Mouse (Mus musculus) fibroblast of lung, adult 2 months (primary cell): ENCODE results near the gene Srrm3.

ENCODE experiments used
- DNase-seq: peaks from one replicate; pipeline ENCODE4 v3.0.0-alpha.2; 2011; ENCODE audit warnings: low read depth

Gene Srrm3

GRCm38 (mm10) chr5:135806555-135807262 is at the start of gene Srrm3:
Gene Srrm3 (plus strand): TSS chr5:135806890.
- peak; percentile 63 for DNase-seq

GRCm38 (mm10) chr5:135761881-135762280 is 44.8 kb upstream of the Srrm3 start:
- no peak for DNase-seq

GRCm38 (mm10) chr5:135763526-135763925 is 43.2 kb upstream of the Srrm3 start:
- no peak for DNase-seq

GRCm38 (mm10) chr5:135764971-135765370 is 41.7 kb upstream of the Srrm3 start:
- no peak for DNase-seq

- no peak for DNase-seq
Observed at GRCm38 (mm10) chr5:135772519-135772918, 34.2 kb upstream of the Srrm3 start.

GRCm38 (mm10) chr5:135776546-135776945 is 30.1 kb upstream of the Srrm3 start:
- no peak for DNase-seq

GRCm38 (mm10) chr5:135777796-135778470 is 28.8 kb upstream of the Srrm3 start, which contains the start of gene Styxl1:
Gene Styxl1 (minus strand): TSS chr5:135778385.
- DNase-seq: no peak

- DNase-seq: peak; percentile 99
Observed at GRCm38 (mm10) chr5:135778471-135779445, 27.9 kb upstream of the Srrm3 start, which contains the start of gene Mdh2. Gene Mdh2 (plus strand): TSS chr5:135778480.

- no peak for DNase-seq
Observed at GRCm38 (mm10) chr5:135780331-135780730, 26.4 kb upstream of the Srrm3 start.

- DNase-seq: no peak
Observed at GRCm38 (mm10) chr5:135782901-135783300, 23.8 kb upstream of the Srrm3 start.

- DNase-seq: peak; percentile 42
Observed at GRCm38 (mm10) chr5:135793996-135794858, 12.5 kb upstream of the Srrm3 start.

- DNase-seq: no peak
Observed at GRCm38 (mm10) chr5:135794859-135795181, 11.9 kb upstream of the Srrm3 start.

- no peak for DNase-seq
Observed at GRCm38 (mm10) chr5:135799746-135800145, 6.9 kb upstream of the Srrm3 start.

GRCm38 (mm10) chr5:135800927-135801326 is 5.8 kb upstream of the Srrm3 start:
- DNase-seq: no peak

- no peak for DNase-seq
Observed at GRCm38 (mm10) chr5:135802641-135803040, 4.0 kb upstream of the Srrm3 start.

GRCm38 (mm10) chr5:135803135-135803534 is 3.6 kb upstream of the Srrm3 start:
- DNase-seq: no peak

GRCm38 (mm10) chr5:135803676-135804075 is 3.0 kb upstream of the Srrm3 start:
- no peak for DNase-seq

- DNase-seq: no peak
Observed at GRCm38 (mm10) chr5:135804735-135805134, 2.0 kb upstream of the Srrm3 start.

GRCm38 (mm10) chr5:135807263-135807637 is 560 bp downstream of the Srrm3 start:
- no peak for DNase-seq

GRCm38 (mm10) chr5:135812991-135813390 is 6.3 kb downstream of the Srrm3 start:
- no peak for DNase-seq

- no peak for DNase-seq
Observed at GRCm38 (mm10) chr5:135818491-135818890, 11.8 kb downstream of the Srrm3 start.
